Mouse (Mus musculus) hematopoietic multipotent progenitor cell, adult 10-12 weeks (in vitro differentiated cells): ENCODE measurements around the gene Tuba3a. TPM values are rescaled to one million over a fixed set of nuclear protein-coding genes. Genes with fewer than 3 reads are reported as not detected.

ENCODE experiments used
- polyA plus RNA-seq: library from polyadenylated mRNA; stranded (reverse); fragments of >175 nt; gene quantifications from 2 replicates; pipeline ENCODE4 v1.2.3, GENCODE M21; 2012; ENCODE audit warnings: low replicate concordance

Tuba3a gene
- not detected in 2 replicates for polyA plus RNA-seq

DNA sequence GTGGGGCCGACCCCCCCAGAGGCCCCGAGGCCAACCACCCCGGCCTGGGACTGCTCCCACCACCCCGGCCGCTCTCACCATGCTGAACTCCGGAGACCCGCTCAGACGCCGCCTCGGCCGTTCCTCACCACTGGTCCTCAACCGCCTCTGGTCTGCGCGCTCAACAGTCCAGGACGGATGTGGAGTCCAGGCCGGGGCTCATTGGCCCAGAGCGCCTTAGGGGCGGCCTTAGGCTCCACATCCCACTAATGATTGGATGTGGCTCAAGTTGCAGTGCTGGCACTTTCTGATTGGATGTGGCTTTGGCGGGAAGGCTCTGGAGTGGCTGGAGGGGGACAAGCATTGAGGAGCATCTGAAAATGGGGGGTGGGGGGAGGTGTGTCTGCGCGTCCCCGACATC is at the start of gene Tuba3a:
Gene Tuba3a, minus strand, starts transcription at position 153 of the 400 bp plus-strand sequence.

DNA sequence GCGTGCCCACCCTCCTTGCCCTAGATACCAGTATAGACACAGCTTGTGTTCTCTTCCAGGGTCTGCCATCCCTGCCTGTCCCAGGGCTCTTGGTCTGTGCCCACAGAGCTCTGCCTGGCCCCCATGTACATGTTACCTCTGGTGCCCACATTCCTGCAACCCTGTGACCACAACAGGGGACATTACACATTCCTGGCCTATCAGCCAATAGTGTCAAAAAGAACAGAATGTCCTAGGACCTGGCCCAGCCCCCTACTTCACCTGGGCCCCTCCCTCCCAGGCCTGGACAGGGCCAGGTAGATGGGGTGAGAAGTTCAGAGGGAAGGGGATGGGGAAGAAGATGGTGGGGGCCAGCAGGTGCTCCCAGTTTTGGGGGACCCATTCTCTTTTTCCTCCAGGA is 34.5 kb upstream of the Tuba3a start, which contains the start of gene Scnn1a:
Gene Scnn1a, plus strand, starts transcription at position 337 of the 400 bp plus-strand sequence.

DNA sequence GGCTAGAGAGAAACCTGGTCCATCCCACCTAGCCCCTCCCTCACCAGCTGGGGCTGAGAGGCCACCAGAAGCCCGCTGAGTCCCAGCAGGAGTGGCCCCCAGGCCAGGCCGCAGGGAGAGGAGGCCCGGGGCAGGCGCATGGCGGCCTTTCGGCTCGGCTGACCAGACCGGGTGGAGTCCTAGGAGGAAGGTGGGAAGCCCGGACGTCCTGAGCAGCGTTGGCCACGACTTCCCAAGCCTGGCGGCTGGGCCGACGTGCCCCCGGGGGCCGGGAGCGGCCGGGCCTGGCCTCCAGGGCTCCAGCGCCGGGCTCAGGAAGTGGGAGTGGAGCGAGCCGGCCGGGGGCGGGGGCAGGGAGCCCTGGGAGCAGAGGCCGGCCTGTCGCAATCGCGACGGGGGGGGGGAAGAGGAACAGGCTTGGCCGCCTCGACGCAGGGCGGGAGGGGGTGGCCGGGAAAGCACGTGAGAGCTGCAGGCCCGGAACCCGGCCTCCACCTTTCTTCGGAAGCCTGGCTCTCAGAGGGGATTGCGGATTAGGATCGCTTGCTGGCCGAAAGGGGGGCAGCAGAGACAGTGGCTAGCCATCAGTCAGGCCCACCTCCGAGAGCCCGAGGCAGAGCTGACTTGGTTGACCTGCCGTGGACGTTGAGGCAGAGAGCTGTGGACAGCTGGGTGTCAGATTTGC is 27.8 kb upstream of the Tuba3a start, which contains the start of gene Ltbr:
Gene Ltbr, minus strand, starts transcription at position 340 of the 685 bp plus-strand sequence.

DNA sequence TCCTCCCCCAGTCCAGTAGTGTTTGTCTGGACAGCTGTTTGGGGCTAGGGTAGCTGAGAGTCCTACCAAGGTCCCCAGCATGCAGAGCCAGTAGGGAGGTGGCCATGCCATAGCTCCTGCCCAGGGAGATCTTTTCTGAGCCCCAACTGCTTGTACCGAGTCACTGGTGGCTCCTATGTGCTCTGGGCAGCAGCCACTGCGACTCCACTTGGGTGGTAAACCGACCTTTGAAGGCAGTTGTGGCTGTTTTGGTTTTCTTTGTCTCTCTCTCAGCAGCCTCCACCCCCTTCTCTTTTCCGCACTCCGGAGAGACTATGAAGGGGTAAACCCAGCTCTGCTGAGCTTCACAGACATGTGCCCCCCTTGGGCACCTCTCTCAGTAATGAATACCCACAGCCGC is 49.1 kb downstream of the Tuba3a start, which contains the start of gene Cd27:
Gene Cd27, minus strand, starts transcription at position 229 of the 400 bp plus-strand sequence.

DNA sequence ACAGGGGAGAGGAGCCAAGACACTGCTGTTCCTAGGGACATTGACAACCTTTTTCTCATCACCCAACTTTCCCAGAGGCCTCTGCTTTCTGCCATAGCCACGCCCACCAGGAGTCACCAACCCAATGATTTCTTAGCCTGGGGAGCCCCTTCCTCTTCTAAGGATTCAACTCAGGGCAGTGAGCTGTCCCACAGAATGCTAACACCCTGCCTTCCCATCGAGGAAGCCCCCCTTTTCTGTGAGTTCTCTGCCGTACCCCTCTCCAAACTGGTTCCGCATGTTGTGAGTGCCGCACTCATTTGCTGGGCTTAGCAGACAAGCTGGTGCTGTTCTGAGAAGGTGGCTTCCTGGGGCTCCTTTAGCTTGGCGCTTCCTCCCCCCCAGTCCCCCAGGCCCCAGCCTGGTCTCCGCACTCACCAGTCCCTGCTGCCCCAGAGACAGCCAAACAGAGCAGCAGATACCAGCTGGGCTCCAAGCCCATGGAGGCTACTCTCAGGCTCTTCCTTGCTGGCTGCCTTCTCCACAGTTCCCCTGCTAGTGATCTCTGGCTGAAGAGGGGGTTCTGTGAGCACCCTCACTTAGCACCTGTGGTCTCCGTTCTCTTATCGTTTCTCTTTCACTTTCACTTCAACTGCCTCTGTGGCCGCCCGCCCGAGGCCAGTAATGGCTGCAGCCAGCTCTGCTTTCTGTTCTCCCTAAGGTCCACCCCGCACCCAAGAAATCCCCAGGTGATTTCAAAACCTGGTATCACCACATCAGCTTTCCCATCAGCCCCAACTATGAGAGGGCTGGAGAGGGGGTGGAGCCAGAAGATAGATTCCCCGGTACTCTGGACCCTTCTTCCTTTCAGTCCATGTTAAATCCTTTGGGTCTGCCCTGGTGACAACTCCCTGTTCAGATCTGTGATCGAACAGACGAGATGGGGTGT is 54.5 kb downstream of the Tuba3a start, which contains the start of gene Tapbpl:
Gene Tapbpl, minus strand, starts transcription at position 744 of the 928 bp plus-strand sequence.

Other genes with a start within 250 kb of the Tuba3a start
- gene Ing4, start 246.3 kb downstream of the Tuba3a start, polyA plus RNA-seq = 19.0 and 38.5 TPM in 2 replicates
- gene Acrbp, start 236.4 kb downstream of the Tuba3a start, polyA plus RNA-seq = 22.0 and 22.1 TPM in 2 replicates
- 8.6 and 15.2 TPM in 2 replicates for gene Lpar5, start 218.1 kb downstream of the Tuba3a start, polyA plus RNA-seq
- gene Chd4, start 190.1 kb downstream of the Tuba3a start, polyA plus RNA-seq = 130 and 203 TPM in 2 replicates
- gene Nop2, start 154.1 kb downstream of the Tuba3a start, polyA plus RNA-seq = 11.4 and 27.6 TPM in 2 replicates
- 54.7 and 135 TPM in 2 replicates for gene Iffo1, start 140.8 kb downstream of the Tuba3a start, polyA plus RNA-seq
- 267 and 2,413 TPM in 2 replicates for gene Gapdh, start 119.6 kb downstream of the Tuba3a start, polyA plus RNA-seq
- gene Ncapd2, start 94.3 kb downstream of the Tuba3a start, polyA plus RNA-seq = 31.3 and 49.7 TPM in 2 replicates
- gene Mrpl51, start 94.2 kb downstream of the Tuba3a start, polyA plus RNA-seq = 56.7 and 77.1 TPM in 2 replicates
- gene Vamp1, start 70.5 kb downstream of the Tuba3a start, polyA plus RNA-seq = 14.4 and 28.4 TPM in 2 replicates
- 35.1 and 36.7 TPM in 2 replicates for gene Tapbpl, start 54.2 kb downstream of the Tuba3a start, polyA plus RNA-seq
- gene Cd27, start 49.0 kb downstream of the Tuba3a start, polyA plus RNA-seq = 43.0 and 105 TPM in 2 replicates
- gene Ltbr, start 27.8 kb upstream of the Tuba3a start, polyA plus RNA-seq = 33.0 and 72.9 TPM in 2 replicates
- gene Scnn1a, start 34.6 kb upstream of the Tuba3a start, polyA plus RNA-seq = 3.3 and 15.9 TPM in 2 replicates
- gene Tnfrsf1a, start 63.3 kb upstream of the Tuba3a start, polyA plus RNA-seq = 71.0 and 153 TPM in 2 replicates
- gene Plekhg6, start 94.8 kb upstream of the Tuba3a start, polyA plus RNA-seq = 0.04 and 0.16 TPM in 2 replicates
- gene Cd9, start 208.7 kb upstream of the Tuba3a start, polyA plus RNA-seq = 3.2 and 3.4 TPM in 2 replicates